8 mouse cellular contexts compared by ENCODE assay signal in genomic region chr3:93519856-93520329, GRCm38 (mm10). TPM values are rescaled to one million over a fixed set of nuclear protein-coding genes. Genes with fewer than 3 reads are reported as not detected.
DNase-seq lines count a peak whose midpoint lies in the region; ATAC-seq and TF ChIP-seq lines count a peak whose summit lies in the region.

No protein-coding gene starts in this region.

- H3K27ac ChIP-seq in heart, embryonic 12.5 days (ENCODE audit: poor library complexity, severe bottlenecking), result no peak overlapping the region
- no peak overlapping the region for H3K27ac ChIP-seq in bone marrow macrophage, adult 2 months (ENCODE audit: insufficient read depth, low read depth, low read length)
- no peak overlapping the region for H3K27ac ChIP-seq in hindbrain, embryonic 15.5 days (replicated peaks)
- H3K27ac ChIP-seq in midbrain, embryonic 12.5 days (replicated peaks), result no peak overlapping the region

- peaks cover 10% of the 10 kb centered on the region for H3K36me3 ChIP-seq in heart, embryonic 12.5 days
- H3K36me3 ChIP-seq in hindbrain, embryonic 15.5 days, result no peaks in the 10 kb centered on the region
- H3K36me3 ChIP-seq in midbrain, embryonic 12.5 days, result no peaks in the 10 kb centered on the region

- no peaks in the 10 kb centered on the region for H3K9me3 ChIP-seq in heart, embryonic 12.5 days (replicated peaks)
- H3K9me3 ChIP-seq in hindbrain, embryonic 15.5 days, result no peaks in the 10 kb centered on the region
- no peaks in the 10 kb centered on the region for H3K9me3 ChIP-seq in midbrain, embryonic 12.5 days

- DNase-seq in heart, postnatal 36 days, result no peak
- no peak for DNase-seq in ovary, adult 18-20 months (ENCODE audit: low spot score)
- no peak for DNase-seq in layer of hippocampus, adult 9-10 months (ENCODE audit: low spot score)
- no peak for DNase-seq in cerebellum, adult 9-11 months

- ATAC-seq in heart, embryonic 12.5 days (ENCODE audit: insufficient number of reproducible peaks, low FRiP score), result peak; percentile 5; the same call in 1 of the 2 replicates
- ATAC-seq in hindbrain, embryonic 15.5 days (ENCODE audit: low FRiP score, low read depth), result 0 out of 2 replicates have a peak, but pooled peaks have one; percentile 5
- ATAC-seq in midbrain, embryonic 12.5 days (ENCODE audit: low FRiP score, low read depth), result 0 out of 2 replicates have a peak, but pooled peaks have one; percentile 32

- peak overlapping the region; percentile 74 for H3K4me2 ChIP-seq in heart, embryonic 12.5 days
- H3K4me2 ChIP-seq in hindbrain, embryonic 15.5 days, result peak overlapping the region; percentile 82
- H3K4me2 ChIP-seq in midbrain, embryonic 12.5 days (replicated peaks), result peak overlapping the region; percentile 78

- TF ChIP-seq POLR2A in bone marrow macrophage, adult 2 months (IDR thresholded peaks at IDR 0.05; ENCODE audit: borderline replicate concordance, low read depth, low read length), result no peak

- peak overlapping the region; percentile 88 for H3K4me3 ChIP-seq in heart, embryonic 12.5 days
- peak overlapping the region; percentile 60; the same call in 1 of the 2 replicates for H3K4me3 ChIP-seq in bone marrow macrophage, adult 2 months (ENCODE audit: insufficient read depth, low read length)
- H3K4me3 ChIP-seq in hindbrain, embryonic 15.5 days, result peak overlapping the region; percentile 47; the same call in 1 of the 2 replicates
- H3K4me3 ChIP-seq in midbrain, embryonic 12.5 days, result 0 out of 2 replicates have a peak overlapping the region, but pooled peaks have one; percentile 46

- no peak for TF ChIP-seq CTCF in bone marrow macrophage, adult 2 months (IDR thresholded peaks at IDR 0.05; ENCODE audit: low read depth, low read length)

- 43% methylated on average over 5 of the region's 5 CpGs for WGBS in heart, embryonic 12.5 days
- 58% methylated on average over 5 of the region's 5 CpGs for whole genome bisulfite sequencing in hindbrain, embryonic 15.5 days
- 53% methylated on average over 5 of the region's 5 CpGs for WGBS in midbrain, embryonic 12.5 days

- intact Hi-C loops in heart, postnatal 36 days (cut with DNase I), result loop anchor here (2.0 kb wide), 1 partner anchor 27 kb away; no protein-coding TSS in a partner anchor

- peaks cover 21% of the 10 kb centered on the region for H3K4me1 ChIP-seq in heart, embryonic 12.5 days (replicated peaks)
- peaks cover 15% of the 10 kb centered on the region for H3K4me1 ChIP-seq in bone marrow macrophage, adult 2 months (ENCODE audit: control insufficient read depth, insufficient read depth, low read length)
- peaks cover 11% of the 10 kb centered on the region; the same call in 1 of the 2 replicates for H3K4me1 ChIP-seq in hindbrain, embryonic 15.5 days (replicated peaks)
- H3K4me1 ChIP-seq in midbrain, embryonic 12.5 days, result peaks cover 5% of the 10 kb centered on the region; the same call in 1 of the 2 replicates

- no peaks in the 10 kb centered on the region for H3K27me3 ChIP-seq in heart, embryonic 12.5 days (replicated peaks)
- H3K27me3 ChIP-seq in hindbrain, embryonic 15.5 days, result no peaks in the 10 kb centered on the region; the same call in 1 of the 2 replicates
- peaks cover 11% of the 10 kb centered on the region; the same call in 1 of the 2 replicates for H3K27me3 ChIP-seq in midbrain, embryonic 12.5 days

- peak overlapping the region; percentile 86; the same call in 1 of the 2 replicates for H3K9ac ChIP-seq in heart, embryonic 12.5 days
- no peak overlapping the region for H3K9ac ChIP-seq in hindbrain, embryonic 15.5 days
- H3K9ac ChIP-seq in midbrain, embryonic 12.5 days (replicated peaks), result no peak overlapping the region

RNA-seq across cellular contexts. Expression of gene S100a11, which starts 0.4 kb away (rescaled TPM):
- 860 and 874 TPM in 2 replicates for polyA plus RNA-seq in heart, embryonic 12.5 days (2016; fragmentation: Nextera tagmentation; extraction: Ambion mirVana)
- total RNA-seq in heart, postnatal 36 days (2021), result 10 to 100 TPM; 75.4 to 89.0 TPM
- 357 and 359 TPM in 2 replicates for polyA plus RNA-seq in bone marrow macrophage, adult 2 months (2012; ENCODE audit: insufficient read depth, insufficient read length, missing spikeins)
- 206 and 231 TPM in 2 replicates for polyA plus RNA-seq in hindbrain, embryonic 15.5 days (2015; fragmentation: Nextera tagmentation; extraction: Ambion mirVana)
- polyA plus RNA-seq in midbrain, embryonic 12.5 days (2016; fragmentation: Nextera tagmentation; extraction: Ambion mirVana), result 340 and 424 TPM in 2 replicates

RNA-seq across cellular contexts. Expression of gene S100a10, which starts 35.0 kb away (rescaled TPM):
- 186 and 199 TPM in 2 replicates for polyA plus RNA-seq in heart, embryonic 12.5 days (2016; fragmentation: Nextera tagmentation; extraction: Ambion mirVana)
- total RNA-seq in heart, postnatal 36 days (2021), result 100 to 1,000 TPM in 1 of 2 experiments, 10 to 100 TPM in 1; 87.6 to 103 TPM
- polyA plus RNA-seq in bone marrow macrophage, adult 2 months (2012; ENCODE audit: insufficient read depth, insufficient read length, missing spikeins), result 412 and 439 TPM in 2 replicates
- 168 and 205 TPM in 2 replicates for polyA plus RNA-seq in hindbrain, embryonic 15.5 days (2015; fragmentation: Nextera tagmentation; extraction: Ambion mirVana)
- 156 and 197 TPM in 2 replicates for polyA plus RNA-seq in midbrain, embryonic 12.5 days (2016; fragmentation: Nextera tagmentation; extraction: Ambion mirVana)

RNA-seq across cellular contexts. Expression of gene Tchhl1, which starts 51.3 kb away (rescaled TPM):
- not detected in 2 replicates for polyA plus RNA-seq in heart, embryonic 12.5 days (2016; fragmentation: Nextera tagmentation; extraction: Ambion mirVana)
- total RNA-seq in heart, postnatal 36 days (2021), result not detected
- not detected in 2 replicates for polyA plus RNA-seq in bone marrow macrophage, adult 2 months (2012; ENCODE audit: insufficient read depth, insufficient read length, missing spikeins)
- 0.06 TPM in 1 of 2 replicates, not detected in the other for polyA plus RNA-seq in hindbrain, embryonic 15.5 days (2015; fragmentation: Nextera tagmentation; extraction: Ambion mirVana)
- not detected in 2 replicates for polyA plus RNA-seq in midbrain, embryonic 12.5 days (2016; fragmentation: Nextera tagmentation; extraction: Ambion mirVana)
